Mouse (Mus musculus) erythroid progenitor cell, adult 5-6 weeks (primary cell): ENCODE data around the gene Trim40. TPM values are rescaled to one million over a fixed set of nuclear protein-coding genes. Genes with fewer than 3 reads are reported as not detected.
A peak's percentile ranks its signal among the peaks of the same experiment; 100 is the strongest.

Experiments used
- ATAC-seq: replicated peaks from 2 replicates; pipeline ENCODE4 v1.8.0; 2016; ENCODE audit warnings: moderate number of reproducible peaks, mild to moderate bottlenecking, moderate TSS enrichment, inconsistent platforms; ENCODE audit not compliant: poor library complexity, low FRiP score, severe bottlenecking
- total RNA-seq, 2 experiments: library from RNA; stranded (forward) in 1 of 2; stranded (reverse) in 1 of 2; fragments of 150-400 nt in 1 of 2; fragments of 186-747, 209-891 nt in 1 of 2; gene quantifications; 2 replicates each; pipeline versions ENCODE4 v1.2.3 to v1.2.4; 2015 to 2017; ENCODE audit warnings: low replicate concordance in 2 of 2

Trim40 gene
- total RNA-seq (2015; ENCODE audit: low replicate concordance) (not detected in 2 replicates), total RNA-seq (2017; ENCODE audit: low replicate concordance) (1.8 TPM in 1 of 2 replicates, not detected in the other)

DNA sequence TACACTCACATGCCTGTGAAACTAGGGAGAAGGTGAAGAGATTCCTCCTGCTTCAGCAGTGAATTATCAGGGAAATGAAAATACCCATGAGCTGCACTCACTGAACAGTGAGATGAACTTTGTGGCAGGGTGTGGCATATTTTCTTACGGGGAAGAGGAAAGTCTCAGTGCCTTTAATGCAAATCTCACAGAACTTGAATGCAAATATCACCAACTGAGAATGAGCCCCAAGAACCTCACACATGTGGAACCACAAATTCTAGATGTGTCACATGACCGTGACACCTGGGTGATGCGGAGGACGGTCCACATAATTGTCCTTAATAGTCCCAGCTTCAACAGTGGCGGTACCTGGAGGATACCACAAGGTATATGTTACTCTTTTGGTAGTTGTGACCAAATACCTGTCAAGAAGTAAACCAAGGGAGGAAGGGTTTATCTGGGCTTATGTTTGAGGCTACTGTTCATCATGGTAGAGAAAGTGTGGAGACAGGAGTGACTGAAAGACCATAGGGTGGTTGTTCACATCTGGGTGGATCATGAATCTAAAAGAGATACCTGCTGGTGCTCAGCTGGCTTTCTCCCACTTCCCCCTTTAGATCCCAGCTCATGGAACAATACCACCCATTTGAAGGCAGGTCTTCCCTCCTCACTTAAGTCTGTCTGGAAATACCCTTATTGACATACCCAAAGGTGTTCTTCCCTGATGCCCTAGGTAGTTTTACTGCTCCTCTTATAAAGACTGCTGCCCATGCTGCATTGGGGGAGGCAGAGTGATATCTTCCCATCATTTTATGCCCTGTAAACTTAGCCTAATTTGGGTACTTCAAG, at the start of gene Trim40:
Gene Trim40 (minus strand): TSS at position 51 of the 831 bp plus-strand sequence.
- ATAC-seq, result no peak

DNA sequence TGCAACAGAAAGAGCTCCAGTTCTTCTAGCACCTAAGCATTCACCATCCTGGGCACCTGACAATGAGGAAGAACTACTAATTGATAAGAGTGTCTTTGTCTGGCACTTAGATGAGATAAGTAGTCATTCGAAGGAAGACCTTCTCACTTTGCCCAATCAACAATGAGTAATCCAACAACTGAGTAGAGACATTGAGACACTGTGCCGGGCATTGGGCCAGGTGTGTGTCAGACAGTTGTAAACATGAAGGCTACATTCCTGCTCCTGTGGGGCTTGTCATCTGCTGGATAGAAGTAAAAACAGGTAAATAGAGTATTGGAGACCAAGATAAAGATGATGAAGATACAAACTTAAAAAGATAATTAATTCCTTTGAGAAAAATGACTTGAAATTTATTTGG, 48.1 kb upstream of the Trim40 start:
- ATAC-seq, result no peak

DNA sequence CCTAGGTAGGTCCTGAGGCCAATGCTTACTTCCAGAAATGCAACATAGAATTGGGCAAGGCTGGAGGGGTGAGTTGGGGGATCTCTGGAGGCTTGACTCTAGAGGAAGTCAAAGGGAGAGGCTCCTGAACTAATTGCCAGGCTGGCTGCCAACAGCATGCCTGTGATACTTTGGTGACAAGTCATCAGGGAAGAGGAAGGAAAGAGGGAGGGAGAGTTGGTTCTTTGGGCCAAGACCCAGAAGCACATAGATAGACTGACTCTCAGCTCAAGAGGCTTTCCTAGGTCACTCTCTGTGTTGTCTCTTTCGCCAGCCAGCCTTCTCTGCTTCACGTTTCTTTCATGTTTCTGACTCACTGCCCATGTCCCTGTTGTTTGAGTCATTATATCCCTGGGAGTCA, 41.9 kb upstream of the Trim40 start:
- no peak for ATAC-seq

DNA sequence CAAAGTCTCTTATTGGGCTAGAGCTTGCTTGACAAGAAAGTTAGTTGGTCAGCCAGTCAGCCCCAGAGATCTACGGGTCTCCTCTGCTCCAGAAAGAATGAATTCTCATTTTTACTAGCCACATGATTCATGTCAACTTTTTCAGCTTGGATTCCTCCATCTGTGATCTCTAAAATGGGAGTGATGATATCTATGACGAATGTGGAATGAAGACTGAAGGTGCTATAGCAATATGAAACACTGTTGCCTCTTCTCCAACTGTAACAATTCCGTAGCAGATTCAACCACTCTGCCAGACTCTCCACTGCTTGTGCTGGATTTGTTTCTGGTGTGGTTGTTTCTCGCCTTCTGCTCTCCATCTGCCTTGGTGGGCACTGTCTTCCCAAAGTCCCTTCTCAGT, 41.2 kb upstream of the Trim40 start:
- ATAC-seq, result no peak

DNA sequence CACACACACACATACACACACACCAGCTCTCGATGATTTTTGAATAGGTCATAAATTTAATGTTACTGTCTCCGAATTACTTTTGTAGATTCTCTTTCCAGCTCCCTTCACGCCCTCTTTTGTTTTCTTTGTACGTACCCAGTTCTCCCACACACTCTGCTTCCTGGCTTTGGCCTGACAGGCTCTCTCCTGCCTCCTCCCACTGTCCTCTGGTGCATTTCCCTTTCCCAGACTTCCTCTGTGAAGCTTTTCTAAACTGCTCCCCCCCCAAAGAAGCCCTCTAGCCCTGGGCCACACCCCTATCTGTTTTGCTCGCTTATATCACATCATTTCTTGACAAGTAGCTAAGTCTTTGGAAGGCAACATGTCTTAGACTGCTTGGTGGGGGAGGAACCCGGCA, 40.3 kb upstream of the Trim40 start:
- ATAC-seq, result no peak

DNA sequence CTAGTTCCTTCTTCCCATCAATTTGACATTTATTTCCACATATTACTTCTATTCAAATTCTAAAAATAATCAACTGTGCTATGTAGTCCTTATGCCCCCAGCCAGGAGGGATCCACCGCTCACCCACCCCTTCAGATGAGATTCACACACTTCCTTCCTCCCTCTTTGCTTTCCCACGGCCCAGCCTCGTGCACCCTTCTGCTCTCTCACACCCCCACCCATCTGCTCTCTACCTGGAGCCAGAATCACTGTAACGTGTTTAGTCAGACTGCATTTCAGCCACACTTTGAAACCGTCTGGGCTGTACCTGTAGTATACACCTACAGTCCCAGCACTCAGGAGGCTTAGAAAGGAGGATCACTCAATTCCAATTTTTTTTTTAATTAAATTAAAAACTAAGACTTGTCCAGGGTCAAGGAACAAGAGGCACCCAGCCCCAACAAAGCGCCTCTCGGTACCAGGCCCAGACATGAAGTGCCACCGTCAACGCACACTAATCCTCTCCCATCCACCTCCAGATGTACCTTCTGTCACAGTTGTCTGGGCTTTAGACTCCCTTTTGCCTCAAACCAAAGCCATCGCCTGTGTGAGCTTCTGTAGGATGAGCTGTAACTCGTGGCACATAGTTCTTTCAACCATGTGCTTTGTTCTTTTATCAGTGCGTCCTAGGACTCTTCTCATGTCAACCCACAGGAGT, 39.5 kb upstream of the Trim40 start:
- ATAC-seq, result no peak

DNA sequence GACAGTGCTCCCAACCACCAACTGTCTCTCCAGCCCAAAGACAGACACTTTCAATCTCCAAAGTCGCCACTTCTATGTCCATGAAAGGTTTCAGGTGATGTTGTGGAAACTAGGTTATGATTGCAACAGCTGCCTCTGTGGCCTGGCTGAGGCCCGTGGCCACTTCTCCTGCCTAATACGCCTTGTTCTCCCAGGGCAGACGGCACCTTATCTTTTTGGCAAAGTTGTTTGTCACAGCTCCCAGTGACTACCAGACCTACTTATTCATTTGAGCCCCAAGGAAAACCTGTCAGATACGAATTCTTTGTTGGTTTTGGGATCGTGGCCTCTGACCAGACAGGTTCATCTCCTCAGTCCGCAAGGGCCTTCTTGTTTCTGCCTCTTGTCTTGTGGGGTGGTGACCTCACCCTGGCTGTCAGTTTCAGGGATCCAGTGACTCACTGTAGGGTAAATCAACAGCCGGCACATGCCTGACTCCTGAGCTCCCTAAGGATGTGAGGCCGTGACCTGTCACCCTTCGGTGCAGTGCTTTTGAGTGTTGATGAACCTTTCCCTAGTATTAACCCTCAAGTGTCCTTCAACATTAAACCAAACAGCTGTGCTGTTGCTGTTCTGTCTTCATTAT, 37.7 kb upstream of the Trim40 start:
- no peak for ATAC-seq

GRCm38 (mm10) chr17:36923491-36923890, 33.6 kb upstream of the Trim40 start:
- ATAC-seq, result no peak

GRCm38 (mm10) chr17:36922715-36923114, 32.8 kb upstream of the Trim40 start:
- no peak for ATAC-seq

GRCm38 (mm10) chr17:36920239-36920638, 30.3 kb upstream of the Trim40 start:
- 0 out of 2 replicates have a peak, but pooled peaks have one; percentile 28 for ATAC-seq

DNA sequence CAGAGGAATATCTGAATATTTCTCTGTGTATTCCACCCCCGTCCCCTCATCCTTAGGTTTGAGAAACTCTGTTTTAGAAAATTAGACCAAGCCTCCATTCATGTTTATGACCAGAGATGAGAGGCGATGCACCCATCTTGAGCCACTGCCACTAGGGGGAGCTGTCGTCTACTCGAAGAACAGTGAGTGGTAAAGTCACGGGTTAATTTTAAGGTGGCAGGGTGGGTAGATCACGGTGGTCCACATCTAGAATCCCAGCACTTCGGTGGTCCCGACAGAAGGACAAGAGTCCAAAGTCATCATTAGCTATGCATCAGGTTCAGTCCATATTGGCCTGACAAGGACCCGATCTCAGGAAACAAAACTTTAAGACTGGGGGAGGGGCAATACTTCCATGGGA, 25.2 kb upstream of the Trim40 start:
- ATAC-seq, result peak; percentile 55

DNA sequence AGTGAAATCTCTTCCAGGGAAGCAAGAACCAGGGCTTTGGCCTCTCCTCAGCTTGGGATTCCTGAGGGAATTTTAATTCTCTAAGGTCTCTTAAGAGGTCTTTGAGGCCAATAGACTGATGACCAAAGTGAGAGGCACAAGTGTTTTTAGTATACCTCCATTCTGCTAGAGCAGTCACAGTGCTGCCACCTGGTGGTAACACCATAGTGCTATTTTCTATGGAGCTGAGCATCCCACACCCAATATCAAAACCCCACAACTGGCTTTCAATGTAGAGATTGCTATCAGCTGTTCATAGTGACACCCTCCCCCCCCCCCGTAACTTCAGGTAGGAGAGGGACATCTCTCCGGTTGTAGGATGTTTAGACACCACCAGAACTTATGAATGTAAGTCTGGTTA, 24.2 kb upstream of the Trim40 start:
- peak; percentile 70 for ATAC-seq

DNA sequence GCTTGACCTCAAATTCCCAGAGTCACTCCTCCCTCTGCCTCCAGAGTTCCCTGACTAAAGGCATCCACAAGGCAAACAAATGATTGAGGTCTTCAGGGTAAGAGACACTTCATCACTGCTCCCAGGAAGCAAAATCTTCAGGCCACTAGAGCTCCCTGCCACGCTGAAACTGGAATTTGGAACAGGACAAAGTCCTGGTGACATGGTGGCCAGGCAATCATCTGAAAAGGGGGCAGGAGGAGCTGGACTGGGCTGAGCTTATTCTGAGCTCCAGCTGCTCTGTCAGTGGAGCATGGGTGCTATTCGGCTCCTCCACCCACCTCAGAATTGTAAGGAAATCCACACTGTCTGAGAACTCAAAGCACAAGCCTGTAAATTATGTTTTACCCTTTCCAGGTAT, 22.1 kb upstream of the Trim40 start:
- no peak for ATAC-seq

DNA sequence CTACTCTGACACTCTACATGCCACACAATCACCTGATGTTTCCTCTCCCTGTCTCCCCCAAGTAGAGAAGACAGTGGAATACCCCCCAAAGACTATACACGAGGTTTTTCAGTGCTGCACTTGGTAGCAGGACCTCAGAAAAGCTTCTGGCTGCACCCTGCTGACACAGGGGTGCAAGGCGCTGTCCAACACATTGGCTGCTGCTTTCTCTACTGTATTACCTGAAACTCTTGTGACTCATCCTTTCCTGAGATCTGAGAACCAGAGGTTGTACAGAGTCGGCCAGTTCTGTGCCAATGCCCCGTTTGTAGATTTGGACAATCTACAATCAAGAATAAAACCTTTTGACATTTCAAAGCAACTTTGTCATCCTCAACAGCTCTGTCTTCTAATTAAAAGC, 19.9 kb upstream of the Trim40 start:
- no peak for ATAC-seq

DNA sequence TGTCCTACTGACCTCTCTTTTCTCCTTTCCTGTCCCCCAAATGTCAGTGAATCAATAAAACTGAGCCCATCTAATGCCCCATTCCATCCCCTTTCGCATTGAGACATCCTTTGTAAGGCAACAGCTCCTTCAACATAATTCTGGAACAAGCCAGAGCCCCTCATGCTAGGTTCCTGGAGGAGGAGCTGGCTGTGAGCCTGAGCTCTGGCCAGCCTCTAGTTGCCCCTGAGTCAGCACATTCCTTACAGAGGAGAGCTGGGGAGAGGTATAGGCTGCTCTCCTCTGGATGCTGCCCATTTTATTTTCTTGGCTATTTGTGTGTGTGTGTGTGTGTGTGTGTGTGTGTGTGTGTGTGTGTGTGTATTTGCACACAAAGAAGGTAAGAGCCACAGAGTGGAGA, 18.3 kb upstream of the Trim40 start:
- ATAC-seq, result no peak

- ATAC-seq, result no peak
Observed at GRCm38 (mm10) chr17:36903651-36904050, 13.7 kb upstream of the Trim40 start.

DNA sequence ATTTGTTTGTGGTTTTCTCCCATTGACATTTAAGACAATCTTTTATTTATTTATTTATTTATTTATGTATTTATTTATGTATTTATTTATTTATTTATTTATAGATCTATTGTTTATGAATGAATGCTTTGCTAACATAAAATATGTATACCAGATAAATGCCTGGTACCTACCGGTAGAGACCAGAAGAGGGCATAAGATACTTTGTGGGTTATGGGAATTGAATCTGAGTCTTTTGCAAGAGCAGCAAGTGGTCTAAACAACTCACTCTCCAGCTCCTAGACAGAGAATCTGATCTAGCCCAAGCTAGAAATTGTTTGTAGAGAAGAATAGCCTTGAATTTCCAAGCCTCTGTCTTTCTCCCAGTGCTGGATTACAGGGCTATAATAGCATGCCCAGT, 10.8 kb upstream of the Trim40 start:
- ATAC-seq, result no peak

DNA sequence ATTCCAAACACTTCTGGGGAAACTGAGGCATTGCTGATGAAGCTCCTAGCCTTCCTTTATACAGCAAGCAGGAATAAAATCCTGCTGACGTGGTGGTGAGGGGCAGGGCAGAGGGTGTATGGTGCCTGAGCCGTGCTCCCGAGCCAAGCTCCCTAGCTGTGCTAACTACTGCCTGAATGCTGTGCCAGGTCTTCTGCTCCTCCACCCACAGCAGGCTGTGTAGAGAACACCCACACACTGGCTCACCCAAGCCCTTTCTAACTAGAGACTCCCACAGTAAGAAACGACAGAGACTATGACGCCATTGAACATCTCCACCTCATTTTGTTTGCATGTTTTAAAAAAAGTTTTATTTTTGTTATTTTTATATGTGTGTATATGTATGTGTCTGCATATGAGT, 10.1 kb upstream of the Trim40 start:
- ATAC-seq, result no peak

DNA sequence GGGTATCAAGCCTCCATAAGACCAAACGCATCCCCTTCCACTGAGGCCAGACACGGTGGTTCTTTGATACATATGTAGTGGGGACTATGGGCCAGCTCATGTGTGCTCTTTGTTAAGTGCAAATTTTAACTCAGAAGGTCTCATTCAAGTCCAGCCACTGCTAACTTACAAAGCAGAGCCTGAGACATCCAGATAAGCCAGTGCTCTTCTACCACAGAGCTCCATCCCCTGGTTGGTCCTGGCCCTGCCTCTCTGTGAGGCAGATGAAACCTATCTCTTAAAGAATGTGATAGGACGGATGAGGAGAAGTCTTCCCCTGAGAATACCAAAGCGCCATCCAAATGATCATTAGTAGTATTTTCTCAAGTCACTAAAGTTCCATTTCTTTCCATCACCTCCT, 9.5 kb upstream of the Trim40 start:
- ATAC-seq, result no peak

DNA sequence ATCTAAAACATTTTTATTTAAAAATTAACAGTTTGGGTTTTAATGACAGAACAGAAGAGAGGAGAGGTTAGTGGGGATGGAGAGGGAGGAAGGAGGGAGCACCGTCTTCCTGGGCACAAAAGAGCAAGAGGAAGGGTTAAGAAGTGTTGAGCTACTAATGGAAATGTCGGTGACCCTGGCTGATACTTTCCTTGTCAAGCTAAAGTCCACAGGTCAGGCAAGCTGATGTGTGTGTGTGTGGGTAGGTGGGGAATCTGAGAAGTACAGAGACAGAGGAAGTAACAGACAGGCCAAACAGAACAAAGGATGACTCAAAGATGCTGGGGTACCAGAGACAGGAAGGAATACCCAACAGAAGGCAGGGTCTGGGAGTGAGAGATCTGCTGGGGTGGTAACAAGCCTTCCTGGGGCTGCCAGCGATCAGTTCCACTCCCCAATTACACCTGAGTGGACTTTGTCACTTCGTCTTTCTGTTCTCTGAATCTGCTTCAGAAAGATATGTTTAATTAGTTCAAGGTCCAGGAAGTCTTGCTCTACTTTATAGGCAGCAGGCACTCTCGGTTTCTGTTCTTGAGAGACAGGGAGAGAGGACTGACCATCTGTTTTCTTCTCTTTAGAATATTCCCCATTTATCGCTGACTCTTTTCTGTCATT, 7.8 kb upstream of the Trim40 start, which contains the start of gene Trim31:
Gene Trim31 (plus strand): TSS at position 567 of the 654 bp plus-strand sequence.
- no peak for ATAC-seq
